8 mouse cellular contexts compared by ENCODE assay signal in genomic region chr6:107528877-107529864, GRCm38 (mm10). TPM values are rescaled to one million over a fixed set of nuclear protein-coding genes. Genes with fewer than 3 reads are reported as not detected.
A peak's percentile ranks its signal among the peaks of the same experiment; 100 is the strongest.
DNase-seq lines count a peak whose midpoint lies in the region; ATAC-seq and TF ChIP-seq lines count a peak whose summit lies in the region.

Lrrn1 (plus strand) TSS chr6:107529768.

- peak; percentile 95 for ATAC-seq in forebrain, embryonic 11.5 days (replicated peaks; ENCODE audit: low FRiP score)
- peak; percentile 97 for ATAC-seq in hindbrain, embryonic 13.5 days (ENCODE audit: low FRiP score)
- ATAC-seq in midbrain, embryonic 15.5 days (replicated peaks): peak; percentile 96
- peak; percentile 69 for ATAC-seq in stomach, postnatal 0 days (ENCODE audit: low FRiP score, low TSS enrichment)

- H3K9ac ChIP-seq in forebrain, embryonic 11.5 days (ENCODE audit: low read length): peak within 1 kb of the TSS; percentile 91
- H3K9ac ChIP-seq in hindbrain, embryonic 13.5 days: peak within 1 kb of the TSS; percentile 97
- H3K9ac ChIP-seq in midbrain, embryonic 15.5 days: peak within 1 kb of the TSS; percentile 93
- H3K9ac ChIP-seq in stomach, postnatal 0 days (ENCODE audit: low read length): peak within 1 kb of the TSS; percentile 43; the same call in 1 of the 2 replicates

- TF ChIP-seq EP300 in stomach, postnatal 0 days (optimal IDR thresholded peaks at IDR 0.05): no peak

- no peaks in the 10 kb centered on the region for H3K36me3 ChIP-seq in forebrain, embryonic 11.5 days (ENCODE audit: control insufficient read depth, insufficient read depth, low read length)
- H3K36me3 ChIP-seq in hindbrain, embryonic 13.5 days: no peaks in the 10 kb centered on the region
- no peaks in the 10 kb centered on the region for H3K36me3 ChIP-seq in midbrain, embryonic 15.5 days (replicated peaks)
- no peaks in the 10 kb centered on the region for H3K36me3 ChIP-seq in stomach, postnatal 0 days (ENCODE audit: control insufficient read depth, insufficient read depth, low read length)

- 4% methylated on average over 36 of the region's 43 CpGs for WGBS in forebrain, embryonic 11.5 days
- WGBS in hindbrain, embryonic 13.5 days: 2% methylated on average over 41 of the region's 43 CpGs
- WGBS in midbrain, embryonic 15.5 days: 3% methylated on average over 39 of the region's 43 CpGs
- WGBS in stomach, postnatal 0 days: 4% methylated on average over 37 of the region's 43 CpGs

- peaks cover 9% of the 10 kb centered on the region for H3K4me1 ChIP-seq in forebrain, embryonic 11.5 days (replicated peaks; ENCODE audit: control insufficient read depth, insufficient read depth, low read length)
- H3K4me1 ChIP-seq in hindbrain, embryonic 13.5 days (replicated peaks): peaks cover 22% of the 10 kb centered on the region
- peaks cover 22% of the 10 kb centered on the region for H3K4me1 ChIP-seq in midbrain, embryonic 15.5 days
- no peaks in the 10 kb centered on the region for H3K4me1 ChIP-seq in stomach, postnatal 0 days (replicated peaks; ENCODE audit: control insufficient read depth, insufficient read depth)

- peak within 1 kb of the TSS; percentile 78 for H3K27ac ChIP-seq in forebrain, embryonic 11.5 days (ENCODE audit: low read depth, low read length)
- peak within 1 kb of the TSS; percentile 94 for H3K27ac ChIP-seq in hindbrain, embryonic 13.5 days
- H3K27ac ChIP-seq in midbrain, embryonic 15.5 days: peak within 1 kb of the TSS; percentile 94
- no peak within 1 kb of the TSS for H3K27ac ChIP-seq in stomach, postnatal 0 days (replicated peaks)

- TF ChIP-seq CTCF in brain, embryonic 14.5 days (IDR thresholded peaks at IDR 0.05; ENCODE audit: borderline replicate concordance, extremely low read depth, insufficient read depth, insufficient read length): peak; percentile 33; the same call in 1 of the 2 replicates
- TF ChIP-seq CTCF in stomach, postnatal 0 days (IDR thresholded peaks at IDR 0.05; ENCODE audit: low read depth): no peak

- DNase-seq in heart, adult 11 months: peak; percentile 55
- no peak for DNase-seq in heart, adult 18-20 months
- DNase-seq in brain, embryonic 14.5 days (ENCODE audit: low read depth): peak; percentile 96
- DNase-seq in forebrain, embryonic 11.5 days (ENCODE audit: low spot score): peak; percentile 93
- peak; percentile 75 to 84 for DNase-seq in left cerebral cortex, adult 18-20 months (ENCODE audit: low spot score in 2 of 2)
- DNase-seq in stomach, postnatal 0 days (ENCODE audit: low spot score): peak; percentile 47

- H3K4me3 ChIP-seq in forebrain, embryonic 11.5 days (ENCODE audit: low read depth, low read length): peak within 1 kb of the TSS; percentile 83
- peak within 1 kb of the TSS; percentile 89 for H3K4me3 ChIP-seq in hindbrain, embryonic 13.5 days
- peak within 1 kb of the TSS; percentile 88 for H3K4me3 ChIP-seq in midbrain, embryonic 15.5 days
- peak within 1 kb of the TSS; percentile 52 for H3K4me3 ChIP-seq in stomach, postnatal 0 days (ENCODE audit: low read depth, low read length)

- no peaks in the 10 kb centered on the region for H3K27me3 ChIP-seq in forebrain, embryonic 11.5 days (ENCODE audit: control insufficient read depth, insufficient read depth, low read length)
- no peaks in the 10 kb centered on the region for H3K27me3 ChIP-seq in hindbrain, embryonic 13.5 days
- no peaks in the 10 kb centered on the region for H3K27me3 ChIP-seq in midbrain, embryonic 15.5 days (replicated peaks)
- no peaks in the 10 kb centered on the region for H3K27me3 ChIP-seq in stomach, postnatal 0 days (ENCODE audit: control insufficient read depth, insufficient read depth, low read length)

- TF ChIP-seq POLR2A in brain, embryonic 14.5 days (IDR thresholded peaks at IDR 0.05; ENCODE audit: borderline replicate concordance, extremely low read depth, insufficient read depth, insufficient read length, poor library complexity, severe bottlenecking): peak; percentile 98

- H3K9me3 ChIP-seq in forebrain, embryonic 11.5 days (ENCODE audit: control insufficient read depth, low read length): no peaks in the 10 kb centered on the region
- H3K9me3 ChIP-seq in hindbrain, embryonic 13.5 days: no peaks in the 10 kb centered on the region
- H3K9me3 ChIP-seq in midbrain, embryonic 15.5 days: no peaks in the 10 kb centered on the region
- H3K9me3 ChIP-seq in stomach, postnatal 0 days (ENCODE audit: control insufficient read depth, low read length): no peaks in the 10 kb centered on the region

- peak within 1 kb of the TSS; percentile 80 for H3K4me2 ChIP-seq in forebrain, embryonic 11.5 days (ENCODE audit: low read depth, low read length, severe bottlenecking)
- peak within 1 kb of the TSS; percentile 62 for H3K4me2 ChIP-seq in hindbrain, embryonic 13.5 days
- peak within 1 kb of the TSS; percentile 79 for H3K4me2 ChIP-seq in midbrain, embryonic 15.5 days
- H3K4me2 ChIP-seq in stomach, postnatal 0 days (replicated peaks; ENCODE audit: low read depth): peak within 1 kb of the TSS; percentile 84

RNA-seq across cellular contexts. Expression of gene Lrrn1, which starts in this region (rescaled TPM):
- total RNA-seq in heart, adult 18-20 months (2021): under 1 TPM; 0.08 to 0.22 TPM
- polyA plus RNA-seq in brain, embryonic 14.5 days (2012; rRNA removed): 57.1 and 79.2 TPM in 2 replicates
- 223 and 228 TPM in 2 replicates for polyA plus RNA-seq in forebrain, embryonic 11.5 days (2014; fragmentation: Nextera tagmentation; extraction: Ambion mirVana)
- polyA plus RNA-seq in hindbrain, embryonic 13.5 days (2015; fragmentation: Nextera tagmentation; extraction: Ambion mirVana): 94.8 and 97.1 TPM in 2 replicates
- 10 to 100 TPM; 47.2 to 51.4 TPM for total RNA-seq in left cerebral cortex, adult 18-20 months (2021)
- polyA plus RNA-seq in midbrain, embryonic 15.5 days (2015; fragmentation: Nextera tagmentation; extraction: Ambion mirVana): 58.2 and 58.4 TPM in 2 replicates
- polyA plus RNA-seq in stomach, postnatal 0 days (2015; fragmentation: Nextera tagmentation; extraction: Ambion mirVana): 1.4 and 2.0 TPM in 2 replicates

Comparison
In these comparisons a context has a peak if more than half of its experiments do, and no peak if none do; other contexts are left out.
1. RNA of gene Lrrn1 (total RNA-seq): 47.2 to 51.4 TPM in left cerebral cortex, adult 18-20 months; 0.08 to 0.22 TPM in heart, adult 18-20 months; every median in the first group is over 10 times any median in the second.
2. RNA of gene Lrrn1 (polyA plus RNA-seq): 223 to 228 TPM in forebrain, embryonic 11.5 days, 94.8 to 97.1 TPM in hindbrain, embryonic 13.5 days, 57.1 to 79.2 TPM in brain, embryonic 14.5 days and 58.2 to 58.4 TPM in midbrain, embryonic 15.5 days; 1.4 to 2.0 TPM in stomach, postnatal 0 days; every median in the first group is over 10 times any median in the second.
3. DNase-seq: peak in heart, adult 11 months (single experiment), brain, embryonic 14.5 days (single experiment), forebrain, embryonic 11.5 days (single experiment), left cerebral cortex, adult 18-20 months (2 of 2) and stomach, postnatal 0 days (single experiment); none in heart, adult 18-20 months (0 of 2).
4. H3K9ac ChIP-seq: peak in every context shown above with its lines; median percentile 97 in hindbrain, embryonic 13.5 days; 93 in midbrain, embryonic 15.5 days; 91 in forebrain, embryonic 11.5 days; 43 in stomach, postnatal 0 days.
5. Peak in every context shown above with its lines, with median percentiles within 50 percentile points of each other: ATAC-seq, H3K4me2 ChIP-seq and H3K4me3 ChIP-seq.